Mouse (Mus musculus): Measurements from ENCODE around the gene Ppif.

Ppif gene

DNA sequence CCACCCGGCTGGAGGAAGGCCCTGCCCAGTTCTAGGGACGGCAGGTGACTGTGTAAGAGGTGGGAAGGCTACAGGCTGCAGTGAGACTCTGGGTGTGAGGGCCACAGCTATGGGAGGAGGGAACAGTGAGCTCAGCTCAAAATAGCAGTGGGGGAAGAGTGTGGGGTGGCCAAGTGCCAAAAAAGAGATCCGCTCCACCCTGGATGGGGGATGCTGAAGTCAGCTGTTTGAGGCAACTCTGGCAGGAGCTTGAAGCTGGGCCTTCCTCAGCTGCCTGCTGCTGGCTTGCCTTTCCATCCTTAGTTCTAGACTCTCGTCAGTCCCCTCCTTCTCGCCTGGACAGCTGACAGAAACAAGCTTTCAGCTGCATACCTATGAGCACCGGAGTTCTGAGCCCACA, 42.6 kb downstream of the Ppif start:
- no peak for DNase-seq (ENCODE audit: low read depth, low spot score)

DNA sequence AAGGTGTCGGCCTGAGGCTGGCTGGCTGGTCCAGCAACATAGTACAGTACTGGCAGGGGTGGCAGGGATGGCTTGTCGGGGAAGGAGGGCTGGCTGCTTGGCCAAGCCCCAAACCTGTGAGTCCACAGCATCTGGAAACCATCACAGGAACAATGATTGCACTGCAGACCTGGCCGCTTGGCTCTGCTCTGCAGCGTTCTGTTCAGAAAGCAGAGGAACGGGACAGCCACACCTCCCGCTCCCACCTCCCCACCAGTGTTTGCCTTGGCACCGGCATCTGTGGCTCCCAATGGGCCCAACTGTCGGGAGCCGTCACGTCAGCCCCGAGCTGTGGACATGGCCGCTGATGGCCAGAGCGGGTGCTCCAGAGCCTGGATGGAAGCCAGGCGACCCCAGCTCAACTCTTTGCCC, 44.6 kb downstream of the Ppif start:
- DNase-seq (ENCODE audit: low read depth, low spot score): no peak

DNA sequence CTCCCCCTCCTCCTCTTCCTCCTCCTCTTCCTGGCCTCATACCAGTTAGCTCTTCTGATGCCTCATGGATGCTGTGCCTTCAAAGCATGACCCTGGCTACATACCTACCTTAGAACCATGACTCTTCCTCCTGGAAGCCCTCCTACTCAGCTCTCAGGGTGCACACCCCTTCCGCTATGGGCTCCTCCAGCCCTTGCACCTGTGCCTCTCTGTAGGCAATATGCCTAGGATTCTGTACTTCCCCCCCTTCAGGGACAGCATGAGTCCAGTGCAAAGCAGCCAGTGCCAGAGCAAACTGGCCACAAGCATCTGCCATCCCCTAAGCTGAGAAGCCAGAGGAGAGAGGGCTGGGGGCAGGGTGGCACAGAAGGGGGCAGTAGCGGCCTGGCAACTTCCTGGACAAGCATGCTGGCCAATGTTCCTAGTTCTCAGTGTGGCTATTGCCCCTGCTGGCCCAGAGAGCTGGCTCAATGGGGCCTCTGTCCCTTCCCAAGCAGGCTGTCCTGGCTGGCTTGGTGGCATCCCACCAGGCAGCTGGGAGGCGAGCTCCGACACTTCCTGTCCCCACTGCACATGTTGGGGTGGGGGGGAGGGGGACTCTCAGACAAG, 46.1 kb downstream of the Ppif start:
- DNase-seq (ENCODE audit: low read depth, low spot score): no peak

DNA sequence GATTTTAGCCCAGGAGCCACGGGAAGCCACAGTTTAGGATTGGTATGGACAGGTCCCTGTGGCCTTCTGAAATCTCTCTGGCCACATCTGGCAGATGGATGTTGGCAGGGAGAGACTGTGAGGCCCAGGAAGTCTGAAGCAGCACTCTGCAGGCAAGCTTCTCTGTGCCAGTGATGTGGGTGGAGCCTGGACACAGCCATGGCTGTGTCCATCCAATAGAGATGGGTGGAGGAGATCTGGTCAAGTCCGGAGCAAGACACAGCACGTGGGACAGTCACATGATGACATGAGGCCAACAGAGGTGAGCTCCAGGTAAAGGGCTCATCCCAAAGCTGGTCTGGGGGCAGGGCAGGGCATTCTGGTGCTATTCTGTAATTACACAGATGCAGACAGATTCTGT, 47.3 kb downstream of the Ppif start:
- no peak for DNase-seq (ENCODE audit: low read depth, low spot score)

DNA sequence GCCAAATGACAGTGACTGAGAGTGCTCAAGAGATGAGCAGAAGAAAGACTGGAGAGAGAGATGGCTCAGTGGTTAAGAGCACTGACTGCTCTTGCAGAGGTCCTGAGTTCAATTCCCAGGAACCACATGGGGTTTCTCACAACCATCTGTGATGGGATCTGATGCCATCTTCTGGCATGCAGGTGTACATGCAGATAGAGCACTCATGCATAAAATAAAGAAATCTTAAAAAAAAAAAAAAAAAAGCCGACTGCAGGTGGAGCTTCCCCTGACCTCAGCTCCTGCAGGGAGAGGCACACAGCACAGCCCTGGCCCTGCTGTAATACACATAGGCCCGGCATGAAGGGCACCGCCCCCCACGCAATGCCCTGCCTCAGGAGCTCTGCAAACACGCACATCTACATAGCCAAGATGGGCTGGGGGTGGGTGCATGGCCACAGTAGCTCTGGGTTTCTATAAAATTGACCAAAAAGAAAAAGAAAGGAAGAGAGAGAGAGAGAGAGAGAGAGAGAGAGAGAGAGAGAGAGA, 48.0 kb downstream of the Ppif start:
- DNase-seq (ENCODE audit: low read depth, low spot score): no peak

DNA sequence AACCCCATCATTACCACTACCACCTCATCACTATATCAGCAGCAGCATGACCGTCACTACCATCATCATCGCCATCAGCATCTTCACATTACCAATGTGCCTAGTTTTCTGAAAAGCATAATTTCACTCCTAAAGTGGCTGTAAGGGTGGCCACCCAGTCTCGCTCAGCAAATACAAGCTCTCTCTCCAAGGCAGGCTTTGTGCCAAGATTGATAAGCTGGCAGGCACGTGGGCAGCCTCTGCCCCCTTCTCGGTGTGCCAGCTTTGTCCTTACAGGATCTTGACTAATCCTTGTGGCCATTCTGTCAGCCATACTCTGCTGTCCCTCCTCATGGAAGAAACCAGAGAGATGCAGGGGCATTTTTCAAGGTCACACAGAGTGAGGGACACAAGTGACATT, 49.0 kb downstream of the Ppif start:
- no peak for DNase-seq (ENCODE audit: low read depth, low spot score)

DNA sequence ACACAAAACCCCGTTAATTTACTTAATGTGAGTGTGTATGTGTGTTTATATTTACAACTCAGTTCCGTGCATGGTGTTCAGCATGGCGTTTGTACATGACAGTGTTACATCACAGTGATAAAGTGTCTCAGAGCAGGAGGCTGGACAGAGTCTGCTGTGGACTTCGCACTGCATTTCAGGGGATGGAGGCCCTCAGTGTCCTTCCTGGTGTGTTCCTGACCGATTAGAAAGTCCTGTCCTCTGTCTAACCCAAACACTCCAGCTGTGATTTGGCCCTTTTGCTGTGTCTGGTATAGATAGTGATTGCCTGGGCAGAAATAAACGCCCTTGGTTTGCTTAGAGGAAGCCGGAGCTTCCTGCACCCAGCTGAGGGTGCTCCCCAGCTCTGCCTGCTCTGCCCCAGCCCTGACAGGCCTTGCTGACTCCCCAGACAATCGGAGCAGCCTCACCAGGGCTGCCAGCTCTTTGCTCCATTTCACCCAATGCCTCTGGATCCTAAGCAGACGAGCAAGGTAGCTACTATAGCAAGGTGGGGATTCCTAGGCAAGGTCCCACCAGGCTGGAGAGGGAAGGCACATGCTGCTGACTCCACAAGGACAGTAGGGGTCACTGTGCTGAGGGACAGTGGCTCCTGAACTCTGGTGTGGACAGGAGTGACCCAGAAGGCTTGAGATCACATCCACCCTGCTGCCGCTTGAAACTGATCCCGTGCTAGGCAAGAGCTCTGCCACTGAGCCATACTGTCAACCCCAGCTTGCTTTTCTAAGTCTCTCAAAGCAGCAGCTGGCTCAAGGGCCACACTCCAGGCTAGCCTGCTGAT, 51.6 kb downstream of the Ppif start:
- no peak for DNase-seq (ENCODE audit: low read depth, low spot score)

DNA sequence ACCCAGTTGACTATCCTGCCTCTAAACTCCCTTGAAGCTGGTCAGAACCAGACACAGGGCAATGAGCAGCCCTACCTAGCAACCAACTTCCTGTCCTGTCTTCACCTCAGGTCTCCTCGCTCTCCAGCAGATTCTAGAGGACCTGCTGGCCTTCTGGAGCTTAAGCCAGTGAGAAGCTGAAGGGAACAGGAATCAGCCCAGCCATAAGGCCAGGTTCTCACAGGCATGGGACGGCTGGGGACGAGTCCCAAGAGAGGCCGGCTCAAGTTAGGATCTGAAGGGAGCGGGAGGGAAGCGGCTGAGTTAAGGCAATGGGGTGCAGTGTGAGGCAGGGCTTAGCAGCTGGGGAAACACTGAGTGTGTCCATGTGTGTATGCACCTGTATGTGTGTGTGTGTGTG, 52.4 kb downstream of the Ppif start:
- no peak for DNase-seq (ENCODE audit: low read depth, low spot score)

DNA sequence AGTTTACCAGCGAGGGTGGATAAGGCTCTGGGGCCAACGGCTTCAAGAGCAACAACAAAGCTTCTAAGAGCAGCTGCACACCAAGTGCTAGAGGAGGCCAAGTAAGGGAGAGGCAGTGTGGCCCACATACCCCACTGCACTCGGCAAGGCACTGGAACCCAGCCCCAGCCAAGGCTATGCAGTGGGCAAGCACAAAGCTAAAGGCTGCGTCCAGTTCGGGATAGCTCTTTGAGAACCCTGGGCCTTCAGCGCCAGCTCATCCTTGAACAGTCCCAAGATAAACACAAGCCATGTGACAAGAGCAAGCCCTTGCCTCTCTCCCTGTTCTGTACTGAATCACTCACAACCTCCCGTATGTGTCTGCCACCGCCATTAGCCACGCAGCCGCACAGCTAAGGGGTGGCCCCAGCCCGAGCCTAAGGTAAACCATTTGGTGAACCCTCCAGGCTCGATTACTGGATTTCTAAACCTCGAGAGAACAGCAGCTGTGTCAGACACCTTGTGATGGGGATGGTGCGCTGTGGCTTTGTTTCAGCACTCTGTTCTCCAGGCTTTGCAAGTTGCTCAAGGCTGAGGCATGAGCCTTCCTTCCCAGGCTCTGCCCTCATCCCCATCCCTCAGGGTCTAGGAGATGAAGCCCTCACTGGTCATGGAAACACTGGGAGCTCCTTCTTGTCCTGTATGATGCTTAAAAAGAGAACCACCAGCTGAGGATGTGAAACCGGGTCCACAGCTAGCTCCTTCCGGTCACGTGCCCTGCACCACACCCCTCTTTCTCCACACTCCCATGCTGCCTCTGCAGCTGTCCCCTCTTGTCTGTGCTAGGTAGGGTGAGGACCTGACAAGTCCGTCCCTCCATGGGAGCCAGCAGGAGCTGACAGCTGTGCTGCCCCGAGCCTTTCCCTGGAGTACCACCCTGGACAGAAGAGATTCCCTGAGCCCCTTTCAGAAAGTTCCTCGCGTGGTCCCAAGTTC, 53.3 kb downstream of the Ppif start:
- no peak for DNase-seq (ENCODE audit: low read depth, low spot score)

DNA sequence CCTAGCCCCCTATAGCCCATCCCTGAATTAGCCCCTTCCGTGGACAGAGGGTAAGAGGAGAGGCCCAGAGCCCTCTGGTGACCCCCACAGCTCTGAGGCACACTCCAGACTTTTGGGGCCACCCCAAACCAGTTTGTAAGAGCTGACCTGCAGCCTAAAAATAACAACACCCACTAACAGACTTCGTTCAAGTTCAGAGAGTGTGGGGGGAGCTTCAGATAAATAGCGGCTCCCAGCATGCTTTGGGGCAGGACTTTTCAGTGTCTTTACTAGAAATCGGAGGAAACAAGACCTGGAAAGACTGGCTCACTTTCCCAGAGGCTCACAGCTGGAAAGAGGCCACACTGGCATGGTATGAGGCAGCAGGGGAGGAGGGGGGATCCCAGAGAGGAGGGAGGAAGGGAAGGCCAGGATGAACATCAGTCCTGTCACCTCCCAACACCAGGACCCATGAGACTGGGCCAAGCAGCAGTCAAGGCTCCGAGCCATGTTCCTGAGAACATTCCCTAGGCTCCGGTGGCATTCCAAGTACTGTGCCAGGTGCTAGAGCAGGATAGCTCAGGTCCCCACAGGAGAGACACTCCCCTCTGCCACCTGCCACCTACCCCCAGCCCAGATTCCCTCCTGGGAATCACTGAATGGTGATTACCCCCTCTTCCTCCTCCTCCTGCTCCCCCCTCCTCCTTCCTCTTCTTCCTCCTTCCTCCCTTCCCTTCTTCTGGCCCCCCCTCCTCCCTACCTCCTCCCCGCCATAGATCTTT, 54.2 kb downstream of the Ppif start:
- DNase-seq (ENCODE audit: low read depth, low spot score): no peak

DNA sequence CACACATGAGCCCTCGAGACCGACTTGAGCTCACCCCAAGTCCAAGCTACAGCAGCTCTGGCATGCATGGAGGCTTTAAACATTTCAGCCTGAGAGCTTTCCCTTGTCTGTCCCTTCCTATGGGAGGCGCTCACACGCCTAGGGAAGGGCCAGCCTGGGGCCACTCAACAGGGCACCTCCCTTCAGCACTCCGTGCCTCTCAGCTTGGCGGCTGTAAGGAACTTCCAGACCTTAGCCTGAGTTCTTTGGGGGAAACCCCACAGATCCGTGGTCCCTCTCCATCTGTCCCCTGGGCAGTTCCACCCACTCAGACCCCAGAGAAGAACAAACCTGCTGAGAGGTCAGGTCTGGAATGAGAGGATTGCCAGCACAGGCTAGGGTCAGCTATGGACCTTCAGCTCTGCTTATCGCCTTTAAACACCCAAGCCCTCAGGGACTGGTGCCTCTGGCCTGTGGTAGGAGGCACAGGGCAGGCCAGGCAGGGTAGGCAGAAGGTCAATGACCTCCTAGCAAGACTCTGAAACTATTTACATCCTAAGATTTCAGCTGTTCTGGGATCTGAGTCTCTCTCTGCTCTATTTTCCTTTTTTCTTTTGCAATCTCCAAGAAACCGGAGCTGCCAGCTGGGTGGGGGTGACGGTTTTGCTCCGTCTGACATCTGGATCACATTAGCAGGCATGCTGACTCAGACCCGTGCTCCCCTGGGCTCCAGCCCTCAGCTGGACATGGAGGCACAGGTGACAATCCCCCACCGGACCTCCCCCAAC, 55.4 kb downstream of the Ppif start:
- no peak for DNase-seq (ENCODE audit: low read depth, low spot score)

Measured in retina, adult 2 months (tissue).